Mouse (Mus musculus): ENCODE data around the gene Nol12.

The Nol12 gene

DNA sequence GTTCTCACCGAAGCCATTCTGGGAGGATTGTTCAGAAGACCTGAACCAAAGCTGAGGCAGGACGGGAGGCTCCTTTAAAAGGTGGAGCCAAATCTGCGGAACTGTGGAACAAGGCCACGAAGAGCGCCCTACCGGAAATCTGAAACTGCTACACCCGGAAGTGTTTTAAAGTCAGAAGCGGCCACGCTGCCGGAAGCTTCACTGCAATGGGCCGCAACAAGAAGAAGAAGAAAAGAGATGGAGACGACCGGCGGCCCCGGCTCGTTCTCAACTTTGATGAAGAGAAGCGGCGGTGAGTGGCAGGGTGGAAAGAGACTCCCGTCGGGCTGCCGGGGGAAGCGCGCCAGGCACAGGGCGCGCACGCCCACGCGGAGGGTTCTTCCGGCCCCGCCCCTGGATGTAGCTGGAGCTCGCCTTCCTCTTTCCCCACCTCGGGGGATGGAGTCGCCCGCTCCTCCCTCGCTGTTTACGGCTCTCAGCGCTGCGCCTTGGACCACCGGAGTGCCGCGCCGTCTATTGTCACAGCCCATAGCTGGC lies at the start of gene Nol12:
Gene Nol12, plus strand, starts transcription at position 150 of the 537 bp plus-strand sequence.
- in situ Hi-C loops (cut with MseI, MboI) = no loop called here

DNA sequence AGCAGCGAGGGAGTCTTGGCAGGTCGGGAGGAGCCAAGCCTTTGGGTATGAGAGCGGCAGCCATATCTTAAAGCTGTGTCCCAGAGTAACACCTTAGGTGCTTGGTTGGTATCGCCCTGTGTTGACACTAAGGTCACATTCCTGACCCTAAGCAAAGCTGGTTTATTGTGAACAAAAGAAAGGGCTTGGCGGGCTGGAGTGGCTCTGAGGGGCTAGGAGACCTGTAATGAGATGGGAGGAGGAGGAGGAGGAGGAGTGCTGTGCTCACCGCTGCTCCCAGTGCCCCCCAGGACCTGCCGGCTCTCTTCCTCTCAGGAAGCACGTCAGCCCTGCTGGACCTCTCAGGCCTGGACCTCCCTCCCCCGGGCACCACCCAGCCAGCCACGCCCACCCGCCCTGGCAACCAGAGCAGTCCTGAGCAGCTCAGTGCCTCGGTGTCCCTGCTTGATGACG lies 45.3 kb upstream of the Nol12 start:
- in situ Hi-C loops (cut with MseI, MboI) = no loop called here

DNA sequence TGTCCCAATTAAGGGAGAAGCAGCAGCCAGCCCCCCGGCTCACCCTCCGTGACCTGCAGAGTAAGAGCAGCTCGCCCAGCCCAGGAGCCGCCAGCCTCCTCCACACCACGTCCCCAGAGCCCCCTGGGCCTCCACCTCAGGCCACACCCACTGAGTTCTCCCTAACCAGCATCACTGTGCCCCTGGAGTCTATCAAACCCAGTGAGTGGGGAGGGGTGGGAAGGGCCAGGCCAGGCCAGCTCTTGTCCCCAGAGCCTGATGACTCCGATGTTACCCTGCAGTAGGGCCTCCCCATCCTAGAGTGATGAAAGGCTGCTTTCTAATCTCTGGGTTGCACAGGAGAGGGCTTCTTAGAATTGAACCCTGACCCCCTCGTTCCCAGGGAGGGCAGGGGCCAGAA lies 42.3 kb upstream of the Nol12 start:
- in situ Hi-C loops (cut with MseI, MboI) = no loop called here

DNA sequence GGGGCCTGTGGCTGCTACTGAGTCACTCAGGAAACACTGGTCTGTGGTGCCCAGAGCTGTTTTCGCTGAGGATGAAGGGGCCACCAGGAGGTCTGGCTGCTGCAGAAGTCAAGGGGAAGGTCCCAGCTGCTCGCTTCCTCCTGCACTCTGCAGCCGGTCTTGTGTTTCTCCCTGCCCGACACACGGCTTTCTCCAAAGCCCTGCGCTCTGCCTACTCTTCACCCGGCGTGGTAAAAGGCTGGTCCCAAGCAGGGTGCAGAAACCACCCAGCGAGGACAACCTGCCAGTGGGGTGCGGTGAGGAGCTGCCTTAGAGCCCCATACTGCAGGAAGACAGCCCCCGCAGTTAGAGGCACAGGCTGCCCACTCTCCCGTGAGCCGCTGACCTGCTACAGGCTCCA lies 40.0 kb upstream of the Nol12 start:
- in situ Hi-C loops (cut with MseI, MboI) = no loop called here

DNA sequence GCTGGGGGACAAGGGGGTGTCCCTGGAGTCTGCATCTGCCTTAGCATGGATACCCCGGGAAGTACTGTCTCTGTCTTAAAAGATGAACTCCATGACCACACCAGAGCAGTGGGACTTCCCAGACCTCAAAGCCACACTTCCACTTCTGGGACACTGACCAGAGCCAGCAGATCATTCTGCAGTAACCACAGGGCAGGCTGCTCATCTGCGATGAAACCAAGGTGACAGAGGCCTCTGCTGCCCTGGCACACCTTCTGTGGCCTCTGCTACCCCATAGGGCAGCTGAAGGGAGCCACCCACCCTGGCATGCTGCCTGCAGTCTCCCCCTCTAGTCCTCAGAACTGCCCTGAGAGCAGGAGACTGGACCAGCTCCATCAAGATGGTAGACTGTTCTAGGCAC lies 39.0 kb upstream of the Nol12 start:
- in situ Hi-C loops (cut with MseI, MboI) = no loop called here

DNA sequence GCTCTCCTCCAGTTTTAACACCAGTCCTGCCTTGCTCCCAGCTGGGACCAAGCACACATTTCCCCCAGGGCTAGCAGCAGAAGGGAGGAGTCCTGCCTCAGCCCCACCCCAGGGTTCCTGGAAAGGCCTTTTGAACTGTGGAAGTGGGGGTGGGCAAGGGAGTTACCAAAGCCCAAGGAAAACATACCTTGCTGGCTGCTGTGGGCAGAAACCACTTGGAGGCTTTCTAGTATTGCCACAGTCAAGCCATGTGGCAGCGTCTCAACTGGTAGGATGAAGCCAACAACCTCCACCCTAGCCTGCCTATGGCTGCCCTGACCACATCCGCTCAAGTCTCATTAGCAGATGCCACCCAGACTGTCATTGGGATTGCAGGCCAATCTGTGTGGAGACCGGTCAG lies 38.6 kb upstream of the Nol12 start:
- in situ Hi-C loops (cut with MseI, MboI) = no loop called here

DNA sequence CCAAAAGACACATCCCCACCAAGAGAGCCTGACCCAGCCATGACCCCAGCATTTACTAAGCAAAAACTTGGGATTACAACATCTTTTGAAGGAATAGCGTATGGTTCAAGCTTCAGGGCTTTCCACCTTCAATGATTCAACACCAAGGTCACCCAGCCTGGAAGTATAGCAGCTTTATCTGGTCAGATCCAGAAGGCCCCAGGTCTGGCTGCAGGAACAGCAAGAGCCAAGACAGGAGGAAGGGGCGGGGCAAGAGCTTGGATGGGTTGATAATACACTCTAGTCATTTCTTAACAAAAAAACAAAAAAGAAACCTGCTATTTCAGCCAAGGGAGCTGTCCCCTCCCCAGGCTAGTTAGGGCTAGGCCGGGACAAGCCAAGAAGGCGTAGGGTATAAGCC lies 37.2 kb upstream of the Nol12 start:
- in situ Hi-C loops (cut with MseI, MboI) = no loop called here

DNA sequence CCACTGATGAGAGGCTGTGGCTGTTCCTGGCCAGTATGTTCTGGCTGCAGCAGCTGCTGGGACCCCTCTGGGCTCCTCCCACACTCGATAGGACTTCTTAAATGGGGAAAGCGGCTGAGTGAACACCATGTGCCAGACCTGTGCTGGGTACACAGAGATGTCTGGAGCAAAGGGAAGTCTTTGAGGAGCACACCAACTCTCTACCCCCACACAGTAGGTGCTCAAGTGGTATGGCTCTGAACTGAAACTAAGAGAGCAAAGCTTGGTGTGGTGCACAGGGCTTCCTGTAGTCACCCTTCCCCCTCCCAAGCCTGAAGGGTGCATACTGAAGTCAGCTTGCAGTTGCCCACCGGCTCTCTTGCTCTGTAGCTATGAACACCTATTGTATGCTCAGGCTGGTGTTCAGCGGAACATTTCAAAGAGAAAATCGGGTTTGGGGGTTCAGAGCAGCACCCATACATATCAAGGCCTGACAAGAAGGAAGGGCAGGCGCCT lies 36.2 kb upstream of the Nol12 start:
- in situ Hi-C loops (cut with MseI, MboI) = no loop called here

DNA sequence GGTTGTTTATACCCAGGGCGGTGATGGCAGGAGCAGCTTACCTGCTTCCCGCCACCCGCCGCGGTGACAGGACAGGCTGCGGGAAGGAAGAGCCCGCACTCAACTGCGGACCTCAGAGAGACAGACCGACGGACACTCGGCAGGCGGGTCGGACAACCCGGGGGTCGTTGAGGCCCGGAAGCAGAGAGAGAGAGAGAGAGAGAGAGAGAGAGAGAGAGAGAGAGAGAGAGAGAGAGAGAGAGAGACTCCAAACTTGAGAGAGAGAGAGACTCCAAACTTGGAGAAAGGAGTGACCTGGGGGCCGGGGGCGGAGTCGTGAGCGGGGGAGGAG lies 35.4 kb upstream of the Nol12 start, which contains the start of gene Gm49510:
Gene Gm49510, plus strand, starts transcription at position 259 of the 331 bp plus-strand sequence.
- in situ Hi-C loops (cut with MseI, MboI) = no loop called here

DNA sequence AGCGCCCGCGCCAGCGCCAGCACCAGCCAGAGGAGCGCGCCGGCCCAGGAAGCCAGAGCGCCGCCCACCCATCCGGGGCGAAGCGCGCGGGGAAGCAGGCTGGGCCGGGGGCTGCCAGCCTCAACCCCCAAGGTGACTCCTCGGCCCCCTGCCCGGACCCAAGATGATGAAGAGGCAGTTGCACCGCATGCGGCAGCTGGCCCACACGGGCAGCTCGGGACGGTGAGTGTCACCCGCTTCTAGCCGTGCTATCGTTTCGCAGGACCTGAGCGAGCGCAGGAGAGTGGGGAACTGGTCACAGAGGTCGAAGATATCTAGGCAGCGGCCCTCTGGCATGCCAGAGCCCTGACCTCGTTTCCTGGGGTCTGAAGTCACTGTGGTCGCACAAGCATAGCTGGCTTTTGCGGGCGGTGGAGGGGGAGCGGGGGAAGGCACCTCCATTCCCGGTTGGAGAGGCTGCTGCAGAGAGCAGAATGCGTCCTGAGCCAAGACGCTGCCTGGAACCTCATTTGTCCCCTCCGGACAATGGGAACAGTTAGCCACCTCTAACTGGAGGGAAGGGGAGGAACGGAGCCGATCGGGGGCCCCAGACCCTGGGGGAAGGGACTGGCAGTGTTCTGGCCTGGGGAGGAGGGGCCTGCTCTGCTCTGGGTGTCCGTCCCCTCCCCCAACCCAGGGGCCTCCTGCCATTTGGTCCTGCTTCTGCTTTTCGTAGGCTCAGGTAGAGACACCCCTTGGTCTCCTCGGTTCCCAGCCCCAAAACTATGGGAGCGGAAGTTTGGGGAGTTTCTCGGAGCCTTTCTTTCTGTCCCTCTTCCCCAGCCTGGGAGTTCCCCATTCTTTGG lies 34.8 kb upstream of the Nol12 start, which contains the start of gene Sh3bp1:
Gene Sh3bp1, plus strand, starts transcription at position 29 of the 845 bp plus-strand sequence.
- in situ Hi-C loops (cut with MseI, MboI) = no loop called here

DNA sequence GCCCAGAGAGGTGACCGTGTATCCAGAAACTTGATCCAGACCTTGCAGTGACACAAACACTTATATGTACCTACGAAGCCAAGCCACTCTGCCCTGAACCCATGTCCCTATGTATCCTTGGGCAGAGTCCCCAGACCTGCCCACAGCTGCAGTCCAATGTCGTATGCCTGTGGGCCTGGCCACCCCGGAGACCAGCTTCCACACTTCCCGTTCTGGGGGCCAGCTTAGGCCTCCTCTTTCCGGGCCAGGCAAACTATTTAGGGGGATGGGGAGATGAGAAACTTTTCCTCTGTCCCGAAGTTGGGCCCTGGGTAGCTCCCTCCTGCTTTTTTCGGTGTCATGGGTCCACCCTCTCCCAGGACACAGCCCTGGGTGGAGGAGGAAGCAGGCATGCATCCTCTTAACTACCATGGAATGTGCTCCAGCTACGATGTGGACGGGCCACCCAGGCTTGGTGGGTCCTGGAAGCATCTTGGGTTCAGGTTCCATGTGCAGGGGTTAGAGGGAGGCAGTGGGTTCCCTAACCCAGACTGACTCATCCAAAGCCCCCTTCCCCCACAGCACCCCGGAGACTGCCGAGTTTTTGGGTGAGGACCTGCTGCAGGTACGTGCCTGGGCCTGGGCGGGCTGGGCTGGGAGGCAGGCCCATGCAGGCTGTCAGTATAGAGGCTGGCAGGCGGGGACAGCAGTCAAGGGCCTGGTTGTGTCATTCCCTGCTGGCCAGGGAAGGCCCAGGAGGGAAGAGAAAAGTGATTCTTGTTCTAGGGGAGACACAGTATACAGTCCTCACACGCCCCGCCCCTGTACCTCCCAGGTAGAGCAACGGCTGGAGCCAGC lies 33.9 kb upstream of the Nol12 start:
- in situ Hi-C loops (cut with MseI, MboI) = no loop called here

DNA sequence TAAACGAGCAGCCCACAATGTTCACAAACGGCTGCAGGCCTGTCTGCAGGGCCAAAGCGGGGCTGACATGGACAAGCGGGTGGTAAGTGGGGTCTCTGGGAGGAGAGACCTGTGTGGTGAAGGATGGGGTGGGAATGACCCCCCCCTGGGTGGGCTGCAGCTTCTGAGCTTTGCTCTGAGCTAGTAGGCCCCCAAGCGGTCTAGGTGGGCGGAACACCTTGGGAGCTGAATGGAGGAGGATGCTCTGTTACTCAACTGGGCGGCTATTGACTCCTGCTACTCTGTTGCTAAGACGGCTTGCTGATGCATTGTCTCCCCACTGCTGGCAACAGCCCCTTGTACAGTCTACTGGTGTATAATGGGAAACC lies 33.3 kb upstream of the Nol12 start:
- in situ Hi-C loops (cut with MseI, MboI) = no loop called here

DNA sequence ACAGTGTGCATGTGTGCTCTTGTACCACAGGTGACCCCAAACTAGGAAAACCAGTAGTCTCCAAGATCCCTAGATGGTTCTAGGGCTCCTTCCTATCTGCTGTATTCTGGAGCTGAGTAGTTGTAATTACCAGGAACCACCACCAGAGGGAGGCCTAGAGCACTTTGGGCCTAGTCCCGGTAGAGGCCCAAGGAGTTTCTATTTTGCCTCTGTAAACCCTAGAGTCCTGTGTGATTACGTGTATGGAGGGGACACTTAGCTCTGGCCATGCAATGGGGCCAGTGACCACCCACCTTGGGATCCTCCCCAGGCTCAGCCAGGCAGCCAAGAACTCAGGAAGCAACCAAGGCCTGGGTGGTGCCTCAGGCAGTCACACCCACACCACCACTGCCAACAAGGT lies 31.5 kb upstream of the Nol12 start:
- in situ Hi-C loops (cut with MseI, MboI) = no loop called here

DNA sequence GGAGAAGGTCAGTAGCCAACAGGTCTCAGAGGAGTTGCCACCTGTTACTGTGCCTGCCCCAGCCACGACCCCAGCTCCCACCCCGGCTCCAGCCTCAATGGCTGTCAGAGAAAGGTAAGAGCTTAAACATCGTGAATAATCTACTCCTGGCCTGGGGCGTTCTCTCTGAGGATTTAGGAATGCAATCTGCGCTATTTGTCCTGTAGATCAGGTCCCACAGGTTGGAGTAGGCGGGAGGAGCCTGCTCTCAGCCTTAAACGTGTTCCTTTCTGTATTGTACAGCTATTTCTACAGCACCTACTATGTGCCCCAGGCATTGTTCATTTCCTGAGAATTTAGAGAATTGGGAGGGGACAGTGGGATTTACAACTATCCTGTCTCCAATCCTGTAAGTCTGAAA lies 26.3 kb upstream of the Nol12 start:
- in situ Hi-C loops (cut with MseI, MboI) = no loop called here

DNA sequence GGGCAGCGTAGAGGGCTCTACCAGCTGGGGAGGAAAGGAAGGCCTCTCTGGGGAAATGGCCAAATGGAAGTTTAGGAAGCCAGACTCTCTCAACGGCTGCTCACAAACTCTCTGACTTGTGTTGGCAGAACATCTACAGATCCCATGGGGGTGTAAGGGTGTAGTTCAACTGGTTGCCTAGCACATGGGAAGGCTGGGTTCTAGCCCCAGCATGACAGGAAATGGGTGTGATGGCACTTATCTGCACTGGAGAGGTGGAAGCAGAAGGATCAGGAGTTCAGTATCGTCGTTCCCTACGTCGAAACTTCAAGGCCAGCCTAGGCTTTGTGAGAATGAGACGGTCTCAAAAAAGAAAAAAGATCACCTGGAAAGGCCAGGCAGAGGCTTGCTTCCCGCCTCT lies 25.8 kb upstream of the Nol12 start:
- in situ Hi-C loops (cut with MseI, MboI) = no loop called here

DNA sequence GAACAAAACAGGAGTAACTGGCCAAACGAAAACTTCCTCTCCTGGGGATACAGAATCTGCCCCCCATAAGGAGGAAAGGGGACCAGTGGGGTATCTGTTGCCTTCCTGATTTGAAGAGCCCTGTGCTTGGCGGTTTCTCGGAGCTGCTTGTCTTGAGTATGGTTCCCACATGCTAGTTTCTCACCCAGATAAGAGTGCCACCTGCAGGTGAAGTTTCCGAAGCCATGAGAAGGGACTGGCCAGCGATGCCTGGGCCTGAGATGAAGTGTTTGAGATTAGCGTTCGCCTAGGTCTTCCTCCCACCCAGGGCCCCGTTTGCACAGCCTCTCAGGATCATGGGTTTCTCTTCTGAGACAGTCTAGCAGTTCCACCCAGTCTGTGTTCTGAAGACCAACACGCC lies 22.7 kb upstream of the Nol12 start:
- in situ Hi-C loops (cut with MseI, MboI) = no loop called here

DNA sequence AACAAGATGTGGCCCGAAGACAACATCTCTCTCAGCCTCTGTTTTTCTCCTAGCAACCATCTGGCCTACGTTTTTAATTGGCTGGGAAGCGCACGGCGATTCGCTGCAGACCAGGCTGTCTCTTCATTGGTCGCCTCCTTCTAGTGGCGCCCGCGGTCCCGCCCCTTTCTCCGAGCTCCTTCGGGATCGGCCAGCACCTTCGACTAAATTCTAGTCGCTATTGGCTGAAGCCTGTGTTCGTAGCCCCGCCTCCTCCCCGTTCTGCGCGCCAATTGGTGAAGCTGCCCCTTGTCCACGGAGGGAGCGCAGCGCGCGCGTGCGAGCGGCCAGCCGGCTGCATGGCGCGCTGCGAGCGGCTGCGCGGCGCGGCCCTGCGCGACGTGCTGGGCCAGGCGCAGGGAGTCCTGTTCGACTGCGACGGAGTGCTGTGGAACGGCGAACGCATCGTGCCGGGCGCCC lies 21.1 kb upstream of the Nol12 start, which contains the start of gene Pdxp:
Gene Pdxp, plus strand, starts transcription at position 288 of the 459 bp plus-strand sequence.
- in situ Hi-C loops (cut with MseI, MboI) = no loop called here

DNA sequence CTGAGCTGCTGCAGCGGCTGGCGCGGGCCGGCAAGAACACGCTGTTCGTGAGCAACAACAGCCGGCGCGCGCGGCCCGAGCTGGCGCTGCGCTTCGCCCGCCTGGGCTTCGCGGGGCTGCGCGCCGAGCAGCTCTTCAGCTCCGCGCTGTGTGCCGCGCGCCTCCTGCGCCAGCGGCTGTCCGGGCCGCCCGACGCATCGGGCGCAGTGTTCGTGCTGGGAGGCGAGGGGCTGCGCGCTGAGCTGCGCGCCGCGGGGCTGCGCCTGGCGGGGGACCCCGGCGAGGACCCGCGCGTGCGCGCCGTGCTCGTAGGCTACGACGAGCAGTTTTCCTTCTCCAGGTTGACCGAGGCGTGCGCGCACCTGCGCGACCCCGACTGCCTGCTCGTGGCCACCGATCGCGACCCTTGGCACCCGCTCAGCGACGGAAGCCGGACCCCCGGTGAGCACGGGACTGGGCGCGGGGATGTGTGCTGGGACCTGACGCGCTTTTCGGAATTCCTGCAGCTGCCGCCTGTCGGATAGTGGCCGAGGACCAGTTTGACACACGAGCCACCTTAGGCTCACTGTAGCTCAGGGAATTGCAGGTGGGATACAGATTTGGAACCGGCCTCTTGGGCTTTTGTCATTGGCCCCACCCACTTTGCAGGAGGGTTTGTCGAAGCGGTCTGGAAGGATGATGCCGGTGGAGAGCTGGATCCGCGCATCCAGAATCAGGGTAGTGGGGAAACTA lies 20.5 kb upstream of the Nol12 start:
- in situ Hi-C loops (cut with MseI, MboI) = no loop called here

DNA sequence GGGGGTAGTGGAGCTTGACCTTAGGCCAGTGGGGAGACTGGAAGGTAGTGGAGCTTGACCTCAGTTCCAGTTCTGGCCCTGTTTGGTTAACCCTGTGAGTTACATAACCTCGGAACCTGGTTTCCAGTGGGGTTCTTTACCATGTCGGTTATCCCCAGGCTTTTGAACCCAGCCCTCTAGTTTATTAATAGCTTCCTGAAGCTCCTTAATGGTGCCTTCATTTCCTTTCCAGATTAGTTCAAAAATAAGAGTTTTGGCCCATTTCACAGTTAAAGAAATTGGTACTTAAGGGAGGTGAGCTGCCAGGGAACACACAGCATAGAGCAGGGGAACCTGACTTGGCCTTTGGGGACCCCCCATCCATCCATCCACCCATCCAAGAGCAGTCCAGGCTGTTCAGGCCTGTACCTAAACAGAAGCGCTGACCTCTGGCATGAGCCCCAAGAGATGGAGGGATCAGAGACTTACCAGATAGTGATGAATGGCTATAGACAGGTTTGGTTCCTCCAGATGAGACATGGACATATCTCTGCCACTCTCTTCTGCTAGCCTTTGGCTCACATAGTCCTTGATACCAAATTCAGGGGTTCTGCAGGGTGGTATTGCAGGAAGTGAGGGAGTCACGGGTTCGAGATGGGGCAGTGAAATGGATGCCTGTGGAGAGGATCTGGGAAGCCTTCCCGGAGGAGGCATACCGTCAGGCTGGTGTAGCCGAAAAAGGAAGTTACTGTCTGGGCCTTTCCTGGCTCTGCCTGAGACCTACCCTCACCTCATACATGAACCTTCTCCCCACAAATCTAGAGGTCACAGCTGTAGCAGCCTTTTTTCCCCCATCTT lies 19.7 kb upstream of the Nol12 start:
- in situ Hi-C loops (cut with MseI, MboI) = no loop called here

DNA sequence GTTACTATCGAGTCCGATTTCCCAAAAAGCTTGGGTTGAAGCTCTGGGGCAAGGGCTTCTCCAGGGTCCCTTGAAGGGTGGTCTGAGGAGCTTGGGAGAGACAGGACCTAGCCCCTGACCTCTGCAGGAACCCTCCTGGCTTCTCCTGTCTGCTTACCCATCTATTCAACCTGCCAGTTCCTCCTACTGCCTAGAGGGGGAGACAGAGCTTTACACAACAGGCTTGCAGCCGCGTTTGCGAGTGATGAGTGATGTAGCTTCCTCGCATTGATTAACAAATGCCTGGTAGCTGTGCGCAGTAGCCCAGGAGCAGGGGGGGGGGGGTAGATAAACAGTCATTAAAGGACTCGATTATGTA lies 19.1 kb upstream of the Nol12 start:
- in situ Hi-C loops (cut with MseI, MboI) = no loop called here

All from mouse trophoblast stem cell (cell line).